Mouse (Mus musculus) adipocyte (in vitro differentiated cells): ENCODE data around the gene Olfr819.
"Not testable (repeated sequence)": the region's sequence is repeated elsewhere in the genome, so short reads cannot be mapped to it uniquely, and the experiment has no call there.

ENCODE experiments used
- DNase-seq: peaks from one replicate; pipeline ENCODE4 v3.0.0-alpha.2; 2016; ENCODE audit warnings: low spot score

Olfr819 gene

GRCm38 (mm10) chr10:129967166-129967565 lies at the start of gene Olfr819:
TSS of gene Olfr819 (minus strand) at chr10:129967266.
- DNase-seq, result not testable (repeated sequence)

DNA sequence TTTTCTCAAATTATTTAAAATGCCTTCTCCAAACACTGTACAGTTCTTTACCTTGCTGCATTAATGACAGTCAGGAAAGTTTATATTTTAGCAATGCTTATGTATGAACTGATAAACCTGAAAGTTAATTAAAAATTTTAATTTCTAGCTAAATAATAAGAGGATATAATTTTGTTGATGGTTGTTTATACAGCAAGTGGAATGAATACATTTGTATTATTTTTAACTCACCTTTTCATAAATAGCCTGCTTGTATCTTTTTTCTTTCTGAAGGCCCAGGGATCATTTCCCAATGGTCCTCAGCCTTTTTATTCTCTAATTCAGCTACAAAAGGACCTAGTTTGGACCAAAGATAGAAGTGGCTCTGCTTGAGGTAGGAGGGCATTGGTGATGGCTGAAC lies 45.3 kb upstream of the Olfr819 start, which contains the start of gene Olfr820:
Olfr820 (plus strand) TSS at position 301 of the 400 bp plus-strand sequence.
- DNase-seq, result no peak

GRCm38 (mm10) chr10:130005366-130005765 lies 38.3 kb upstream of the Olfr819 start:
- not testable (repeated sequence) for DNase-seq

- DNase-seq, result not testable (repeated sequence)
Observed at GRCm38 (mm10) chr10:130004104-130004503, 37.0 kb upstream of the Olfr819 start.

- DNase-seq, result not testable (repeated sequence)
Observed at GRCm38 (mm10) chr10:129984962-129985361, 17.9 kb upstream of the Olfr819 start, which contains the start of gene Gm10310. TSS of gene Gm10310 (minus strand) at chr10:129985062.

- not testable (repeated sequence) for DNase-seq
Observed at GRCm38 (mm10) chr10:129981867-129982266, 14.8 kb upstream of the Olfr819 start.

DNA sequence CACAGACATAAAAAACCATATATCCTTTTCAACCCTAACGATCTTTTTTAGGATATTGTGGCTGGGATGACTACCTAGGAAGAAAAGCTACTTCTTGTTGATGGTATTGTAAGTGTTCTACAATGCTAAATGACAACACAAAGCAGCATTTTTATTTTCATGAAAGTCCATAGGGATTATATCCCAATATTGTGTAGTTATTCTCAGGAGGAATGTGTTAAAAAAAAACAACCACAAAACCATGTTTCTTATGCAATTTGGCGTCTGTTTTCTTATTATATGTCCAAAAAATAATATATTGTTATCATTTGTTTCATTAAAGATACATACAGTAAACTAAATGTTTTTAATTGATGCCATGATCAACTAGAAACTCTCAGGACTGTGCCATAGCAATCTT lies 9.0 kb upstream of the Olfr819 start, which contains the start of gene Olfr247:
Olfr247 (minus strand) TSS at position 101 of the 400 bp plus-strand sequence.
- DNase-seq, result not testable (repeated sequence)

- DNase-seq, result not testable (repeated sequence)
Observed at GRCm38 (mm10) chr10:129972994-129973393, 5.9 kb upstream of the Olfr819 start.

GRCm38 (mm10) chr10:129966232-129966631 lies 834 bp downstream of the Olfr819 start:
- not testable (repeated sequence) for DNase-seq

DNA sequence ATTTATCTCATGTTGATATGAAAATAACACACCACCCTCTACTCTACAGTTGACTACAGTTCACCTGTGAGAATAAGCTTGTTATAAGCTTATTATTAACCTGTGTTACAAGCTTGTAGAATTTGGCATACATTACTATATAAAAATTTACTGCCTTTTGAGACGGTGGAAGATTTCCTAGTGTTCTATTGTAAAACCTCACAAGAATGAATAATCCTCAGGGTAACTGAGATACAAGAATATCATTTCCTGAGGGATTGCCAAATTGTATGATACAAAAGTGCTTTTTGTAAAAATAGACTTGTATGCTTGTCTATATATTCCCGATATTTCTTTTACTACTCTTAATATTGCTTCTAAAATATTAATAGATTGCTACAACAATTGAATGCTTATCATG lies 18.1 kb downstream of the Olfr819 start, which contains the start of gene Olfr818:
Olfr818 (minus strand) TSS at position 101 of the 400 bp plus-strand sequence.
- no peak for DNase-seq

DNA sequence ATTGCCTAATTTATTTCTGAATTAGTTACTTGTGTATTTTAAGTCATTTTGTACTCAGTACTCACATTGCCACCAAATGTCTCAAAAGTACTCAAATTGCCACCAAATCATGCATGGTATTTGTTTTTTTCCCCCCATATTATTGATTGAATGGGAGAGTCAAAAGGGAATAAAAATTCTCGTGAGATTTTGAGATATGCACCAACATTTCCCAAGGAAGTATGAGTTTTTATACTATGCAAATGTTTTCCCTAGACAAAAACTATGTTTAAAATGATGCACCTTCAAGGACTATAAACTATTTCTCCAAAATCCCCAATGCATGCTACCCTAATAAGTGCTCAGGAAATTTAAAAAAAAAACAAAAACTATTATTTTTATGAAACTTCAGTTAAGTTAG lies 51.6 kb downstream of the Olfr819 start, which contains the start of gene Olfr816:
Olfr816 (minus strand) TSS at position 101 of the 400 bp plus-strand sequence.
- no peak for DNase-seq
